ENCODE assay signal across 12 mouse cellular contexts in the genomic region with DNA sequence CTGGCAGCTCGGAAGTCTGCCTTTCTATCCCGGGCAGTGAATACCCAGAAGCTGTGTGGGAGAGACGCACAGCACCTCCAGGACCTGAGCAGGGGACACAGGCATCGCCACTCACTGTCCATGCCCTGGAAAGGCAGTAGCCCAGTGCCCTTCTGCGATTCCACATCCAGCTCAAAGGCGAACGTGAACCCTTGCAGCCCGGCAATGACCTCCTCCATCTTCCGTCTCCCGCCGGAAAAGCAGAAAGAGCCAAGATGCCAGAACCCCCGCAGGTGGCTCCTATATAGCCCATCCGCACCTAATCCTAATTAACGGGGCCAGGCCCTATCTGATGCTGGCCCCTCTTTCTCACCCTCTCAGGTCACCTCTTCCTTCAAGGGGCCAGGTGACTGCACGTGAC. TPM values are rescaled to one million over a fixed set of nuclear protein-coding genes. Genes with fewer than 3 reads are reported as not detected.
DNase-seq lines count a peak whose midpoint lies in the region; ATAC-seq lines count a peak whose summit lies in the region.
"Had no signal": no experiment of that assay in that cellular context is flagged by ENCODE, and none has a peak within 500 bp of the region (broad histone marks: within the 10 kb centered on the region; RNA-seq: fewer than 3 reads in every experiment).

No protein-coding gene starts in this region.

- intact Hi-C loops in heart, postnatal 25 days (cut with DNase I), result no loop called here

- H3K27ac ChIP-seq in heart, embryonic 10.5 days, result peak overlapping the region; percentile 72
- no peak overlapping the region for H3K27ac ChIP-seq in lung, embryonic 16.5 days (ENCODE audit: low read length)
- 0 out of 2 replicates have a peak overlapping the region, but pooled peaks have one; percentile 70 for H3K27ac ChIP-seq in midbrain, embryonic 14.5 days (replicated peaks; ENCODE audit: low read depth, low read length)
- H3K27ac ChIP-seq: stomach, embryonic 15.5 days had no signal

- H3K27me3 ChIP-seq in heart, embryonic 10.5 days (ENCODE audit: insufficient read depth, poor library complexity, severe bottlenecking), result peaks cover 22% of the 10 kb centered on the region
- H3K27me3 ChIP-seq in lung, embryonic 16.5 days (ENCODE audit: control insufficient read depth, insufficient read depth, low read depth, low read length), result no peaks in the 10 kb centered on the region
- H3K27me3 ChIP-seq in midbrain, embryonic 14.5 days (ENCODE audit: control insufficient read depth, insufficient read depth, low read length), result no peaks in the 10 kb centered on the region
- H3K27me3 ChIP-seq: stomach, embryonic 15.5 days had no signal

- no peak overlapping the region for H3K9ac ChIP-seq in lung, embryonic 16.5 days (ENCODE audit: low read length)
- H3K9ac ChIP-seq in midbrain, embryonic 14.5 days (replicated peaks; ENCODE audit: low read length), result 0 out of 2 replicates have a peak overlapping the region, but pooled peaks have one; percentile 12
- H3K9ac ChIP-seq: stomach, embryonic 15.5 days had no signal

- H3K4me2 ChIP-seq in lung, embryonic 16.5 days (ENCODE audit: low read depth, low read length), result no peak overlapping the region
- 0 out of 2 replicates have a peak overlapping the region, but pooled peaks have one; percentile 12 for H3K4me2 ChIP-seq in midbrain, embryonic 14.5 days (ENCODE audit: low read length)

- peaks cover 27% of the 10 kb centered on the region for H3K4me1 ChIP-seq in heart, embryonic 10.5 days
- H3K4me1 ChIP-seq in lung, embryonic 16.5 days (replicated peaks; ENCODE audit: control insufficient read depth, insufficient read depth, low read length), result peaks cover 16% of the 10 kb centered on the region
- peaks cover 22% of the 10 kb centered on the region for H3K4me1 ChIP-seq in midbrain, embryonic 14.5 days (ENCODE audit: control insufficient read depth, insufficient read depth, low read length)

- H3K4me3 ChIP-seq in heart, embryonic 10.5 days, result peak overlapping the region; percentile 36
- no peak overlapping the region for H3K4me3 ChIP-seq in lung, embryonic 16.5 days (ENCODE audit: low read length)
- no peak overlapping the region for H3K4me3 ChIP-seq in midbrain, embryonic 14.5 days (replicated peaks; ENCODE audit: low read depth, low read length)
- H3K4me3 ChIP-seq: stomach, embryonic 15.5 days had no signal

- peak; percentile 13; the same call in 1 of the 2 replicates for ATAC-seq in lung, embryonic 16.5 days (ENCODE audit: low read depth)
- ATAC-seq in erythroid progenitor cell, adult 5-6 weeks (replicated peaks; ENCODE audit: low FRiP score, poor library complexity, severe bottlenecking), result 0 out of 2 replicates have a peak, but pooled peaks have one; percentile 26
- peak; percentile 31; the same call in 1 of the 2 replicates for ATAC-seq in midbrain, embryonic 14.5 days (ENCODE audit: low FRiP score, low TSS enrichment)

- H3K36me3 ChIP-seq in heart, embryonic 10.5 days, result peaks cover 7% of the 10 kb centered on the region; the same call in 1 of the 2 replicates
- H3K36me3 ChIP-seq in lung, embryonic 16.5 days (ENCODE audit: control insufficient read depth, insufficient read depth, low read length), result no peaks in the 10 kb centered on the region
- 0 out of 2 replicates have a peak, but pooled peaks cover 3% of the 10 kb centered on the region for H3K36me3 ChIP-seq in midbrain, embryonic 14.5 days (ENCODE audit: control insufficient read depth, insufficient read depth, low read length)
- H3K36me3 ChIP-seq: stomach, embryonic 15.5 days had no signal

- H3K9me3 ChIP-seq in heart, embryonic 10.5 days, result no peaks in the 10 kb centered on the region
- no peaks in the 10 kb centered on the region for H3K9me3 ChIP-seq in lung, embryonic 16.5 days (ENCODE audit: control insufficient read depth, low read length)
- no peaks in the 10 kb centered on the region for H3K9me3 ChIP-seq in midbrain, embryonic 14.5 days (ENCODE audit: control insufficient read depth, low read length)
- H3K9me3 ChIP-seq: stomach, embryonic 15.5 days had no signal

- WGBS in heart, embryonic 10.5 days, result 12% methylated on average over 15 of the region's 15 CpGs
- WGBS in lung, embryonic 16.5 days, result 35% methylated on average over 15 of the region's 15 CpGs
- 12% methylated on average over 15 of the region's 15 CpGs for WGBS in midbrain, embryonic 14.5 days

- no peak for DNase-seq in heart, embryonic 10.5 days (ENCODE audit: low spot score)
- no peak for DNase-seq in heart, postnatal 25 days (ENCODE audit: low spot score)
- no peak for DNase-seq in lung, adult 18-20 months
- no peak for DNase-seq in midbrain, embryonic 14.5 days
- DNase-seq in cerebellum, adult 18-20 months, result no peak
- DNase-seq in urinary bladder, adult 18-20 months (ENCODE audit: low spot score in 2 of 2), result no peak
- DNase-seq: kidney, adult 2 months had no signal

RNA-seq across cellular contexts. Expression of gene Cpsf4l, which starts 0.5 kb away (rescaled TPM):
- polyA plus RNA-seq in heart, embryonic 10.5 days (2016; fragmentation: Nextera tagmentation; extraction: Ambion mirVana), result 0.15 and 0.34 TPM in 2 replicates
- total RNA-seq in heart, postnatal 25 days (2021), result not detected
- polyA plus RNA-seq in lung, embryonic 16.5 days (2015; fragmentation: Nextera tagmentation; extraction: Ambion mirVana), result 0.90 and 3.1 TPM in 2 replicates
- not detected in 2 replicates for total RNA-seq in erythroid progenitor cell, adult 5-6 weeks (2015; ENCODE audit: low replicate concordance)
- total RNA-seq in erythroid progenitor cell, adult 5-6 weeks (2017; ENCODE audit: low replicate concordance), result not detected in 2 replicates
- polyA plus RNA-seq in midbrain, embryonic 14.5 days (2014; fragmentation: Nextera tagmentation; extraction: Ambion mirVana), result 0.26 and 0.47 TPM in 2 replicates
- total RNA-seq: gastrocnemius, adult 8-10 months; left cerebral cortex, postnatal 10 days had no signal

RNA-seq across cellular contexts. Expression of gene D11Wsu47e, which starts 25.1 kb away (rescaled TPM):
- 21.8 and 26.3 TPM in 2 replicates for polyA plus RNA-seq in heart, embryonic 10.5 days (2016; fragmentation: Nextera tagmentation; extraction: Ambion mirVana)
- 1 to 10 TPM; 6.0 to 7.1 TPM for total RNA-seq in heart, postnatal 25 days (2021)
- polyA plus RNA-seq in lung, embryonic 16.5 days (2015; fragmentation: Nextera tagmentation; extraction: Ambion mirVana), result 15.4 and 15.9 TPM in 2 replicates
- total RNA-seq in erythroid progenitor cell, adult 5-6 weeks (2015; ENCODE audit: low replicate concordance), result 10.1 TPM in 1 of 2 replicates, not detected in the other
- 3.8 and 9.0 TPM in 2 replicates for total RNA-seq in erythroid progenitor cell, adult 5-6 weeks (2017; ENCODE audit: low replicate concordance)
- 25.5 and 28.8 TPM in 2 replicates for polyA plus RNA-seq in midbrain, embryonic 14.5 days (2014; fragmentation: Nextera tagmentation; extraction: Ambion mirVana)

RNA-seq across cellular contexts. Expression of gene Fam104a, which starts 25.3 kb away (rescaled TPM):
- polyA plus RNA-seq in heart, embryonic 10.5 days (2016; fragmentation: Nextera tagmentation; extraction: Ambion mirVana), result 56.2 and 60.7 TPM in 2 replicates
- total RNA-seq in heart, postnatal 25 days (2021), result 10 to 100 TPM; 13.9 to 15.0 TPM
- 39.8 and 40.3 TPM in 2 replicates for polyA plus RNA-seq in lung, embryonic 16.5 days (2015; fragmentation: Nextera tagmentation; extraction: Ambion mirVana)
- 24.1 and 24.3 TPM in 2 replicates for total RNA-seq in erythroid progenitor cell, adult 5-6 weeks (2015; ENCODE audit: low replicate concordance)
- total RNA-seq in erythroid progenitor cell, adult 5-6 weeks (2017; ENCODE audit: low replicate concordance), result 21.4 and 35.7 TPM in 2 replicates
- polyA plus RNA-seq in midbrain, embryonic 14.5 days (2014; fragmentation: Nextera tagmentation; extraction: Ambion mirVana), result 42.9 and 46.1 TPM in 2 replicates

RNA-seq across cellular contexts. Expression of gene Cdc42ep4, which starts 42.4 kb away (rescaled TPM):
- polyA plus RNA-seq in heart, embryonic 10.5 days (2016; fragmentation: Nextera tagmentation; extraction: Ambion mirVana), result 30.4 and 45.4 TPM in 2 replicates
- total RNA-seq in heart, postnatal 25 days (2021), result 10 to 100 TPM; 12.5 to 17.7 TPM
- 129 and 130 TPM in 2 replicates for polyA plus RNA-seq in lung, embryonic 16.5 days (2015; fragmentation: Nextera tagmentation; extraction: Ambion mirVana)
- total RNA-seq in erythroid progenitor cell, adult 5-6 weeks (2015; ENCODE audit: low replicate concordance), result 18.0 and 19.8 TPM in 2 replicates
- total RNA-seq in erythroid progenitor cell, adult 5-6 weeks (2017; ENCODE audit: low replicate concordance), result 31.3 and 33.8 TPM in 2 replicates
- 45.4 and 49.5 TPM in 2 replicates for polyA plus RNA-seq in midbrain, embryonic 14.5 days (2014; fragmentation: Nextera tagmentation; extraction: Ambion mirVana)

RNA-seq across cellular contexts. Expression of gene Slc39a11, which starts 59.4 kb away (rescaled TPM):
- polyA plus RNA-seq in heart, embryonic 10.5 days (2016; fragmentation: Nextera tagmentation; extraction: Ambion mirVana), result 23.0 and 26.6 TPM in 2 replicates
- 1 to 10 TPM; 2.7 to 3.8 TPM for total RNA-seq in heart, postnatal 25 days (2021)
- 23.7 and 26.2 TPM in 2 replicates for polyA plus RNA-seq in lung, embryonic 16.5 days (2015; fragmentation: Nextera tagmentation; extraction: Ambion mirVana)
- total RNA-seq in erythroid progenitor cell, adult 5-6 weeks (2015; ENCODE audit: low replicate concordance), result 3.6 and 5.4 TPM in 2 replicates
- total RNA-seq in erythroid progenitor cell, adult 5-6 weeks (2017; ENCODE audit: low replicate concordance), result 3.5 and 4.7 TPM in 2 replicates
- 28.5 and 31.1 TPM in 2 replicates for polyA plus RNA-seq in midbrain, embryonic 14.5 days (2014; fragmentation: Nextera tagmentation; extraction: Ambion mirVana)
